Mouse (Mus musculus): Measurements from ENCODE around the gene Snd1.

GRCm38 (mm10) chr6:28595231-28595630 lies 120.3 kb downstream of the Snd1 start:
- TF ChIP-seq GATA1 (IDR thresholded peaks at IDR 0.05; ENCODE audit: borderline replicate concordance, low read length) (no peak), FLI1 (IDR thresholded peaks at IDR 0.05; ENCODE audit: low read length) (no peak)
